Mouse (Mus musculus) midbrain, embryonic 14.5 days (tissue): ENCODE results near the gene Safb. TPM values are rescaled to one million over a fixed set of nuclear protein-coding genes. Genes with fewer than 3 reads are reported as not detected.

Source experiments
- ATAC-seq: fragments of 200-750 bp; cut with Nextera tagmentation; 2 replicates; pipeline ENCODE4 v1.8.0; 2017; ENCODE audit warnings: moderate number of reproducible peaks, moderate library complexity; ENCODE audit not compliant: low FRiP score, low TSS enrichment
- DNase-seq: peaks from one replicate; pipeline ENCODE4 v3.0.0-alpha.2; 2015
- H3K27ac ChIP-seq: fragments of 300-500 bp; sonication (generic); replicated peaks from 2 replicates; pipeline ENCODE4 v1.5.1; 2014; ENCODE audit warnings: mild to moderate bottlenecking, low read depth, low read length, moderate library complexity
- H3K27me3 ChIP-seq: fragments of 300-500 bp; sonication (generic); 2 replicates; pipeline ENCODE4 v1.6.1; 2014; ENCODE audit warnings: low read length, control low read depth, mixed read lengths; ENCODE audit not compliant: control insufficient read depth, insufficient read depth
- H3K36me3 ChIP-seq: fragments of 300-500 bp; sonication (generic); 2 replicates; pipeline ENCODE4 v1.6.1; 2014; ENCODE audit warnings: low read length, control low read depth; ENCODE audit not compliant: control insufficient read depth, insufficient read depth
- H3K4me1 ChIP-seq: fragments of 300-500 bp; sonication (generic); 2 replicates; pipeline ENCODE4 v1.6.1; 2014; ENCODE audit warnings: mild to moderate bottlenecking, antibody characterized with exemption, low read length, control low read depth; ENCODE audit not compliant: control insufficient read depth, insufficient read depth
- H3K4me2 ChIP-seq: fragments of 300-500 bp; sonication (generic); 2 replicates; pipeline ENCODE4 v1.6.1; 2014; ENCODE audit warnings: mild to moderate bottlenecking, low read length, moderate library complexity
- H3K4me3 ChIP-seq: fragments of 300-500 bp; sonication (generic); replicated peaks from 2 replicates; pipeline ENCODE4 v1.5.1; 2014; ENCODE audit warnings: low read depth, low read length
- H3K9ac ChIP-seq: fragments of 300-500 bp; sonication (generic); replicated peaks from 2 replicates; pipeline ENCODE4 v1.6.1; 2014; ENCODE audit warnings: mild to moderate bottlenecking, low read length, moderate library complexity
- H3K9me3 ChIP-seq: fragments of 300-500 bp; sonication (generic); 2 replicates; pipeline ENCODE4 v1.6.1; 2016; ENCODE audit warnings: low read length, control low read depth, mixed read lengths; ENCODE audit not compliant: control insufficient read depth
- WGBS: fragments of 180-500 bp; shearing (Covaris S2); extraction: QIAGEN DNeasy Blood & Tissue Kit; methylation state at CpG from one replicate; pipeline ENCODE4 v1.1.7; 2014; 5-methylcytosine and 5-hydroxymethylcytosine counted together
- polyA plus RNA-seq: library from polyadenylated mRNA; unstranded; fragments of >200 nt; fragmentation: Nextera tagmentation; extraction: Ambion mirVana; gene quantifications from 2 replicates; pipeline ENCODE4 v1.2.1, GENCODE M21; 2014

The Safb gene
- polyA plus RNA-seq, 1 experiment from 2014 or later: 89.6 TPM

DNA sequence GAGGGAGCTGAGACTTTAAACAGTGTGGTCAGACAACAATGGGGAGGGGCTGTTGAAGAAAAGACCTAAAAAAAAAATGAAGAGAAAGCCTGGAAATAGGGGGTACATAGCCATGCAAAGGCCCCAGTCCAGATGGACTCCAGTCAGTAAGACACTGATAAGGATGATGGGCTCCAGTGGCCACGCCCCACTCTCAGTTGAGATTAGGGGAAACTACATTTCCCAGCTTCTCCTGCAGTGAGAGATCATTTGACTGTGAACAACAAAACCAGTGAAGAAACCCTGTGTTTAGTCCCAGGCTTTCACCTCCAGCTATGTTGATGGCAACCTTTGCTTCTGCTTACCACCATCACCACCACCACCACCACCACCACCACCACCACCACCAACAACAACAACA lies 38.7 kb upstream of the Safb start:
- Histone ChIP-seq H3K27me3 (no peaks in the 10 kb centered on the region), H3K9ac (no peak overlapping the region), H3K4me2 (no peak overlapping the region), H3K36me3 (no peaks in the 10 kb centered on the region), H3K4me1 (peaks cover 28% of the 10 kb centered on the region), H3K4me3 (no peak overlapping the region), H3K9me3 (no peaks in the 10 kb centered on the region), H3K27ac (no peak overlapping the region)
- ATAC-seq (no peak), DNase-seq (no peak)
- 76% methylated on average over 1 of the region's 1 CpGs for WGBS

DNA sequence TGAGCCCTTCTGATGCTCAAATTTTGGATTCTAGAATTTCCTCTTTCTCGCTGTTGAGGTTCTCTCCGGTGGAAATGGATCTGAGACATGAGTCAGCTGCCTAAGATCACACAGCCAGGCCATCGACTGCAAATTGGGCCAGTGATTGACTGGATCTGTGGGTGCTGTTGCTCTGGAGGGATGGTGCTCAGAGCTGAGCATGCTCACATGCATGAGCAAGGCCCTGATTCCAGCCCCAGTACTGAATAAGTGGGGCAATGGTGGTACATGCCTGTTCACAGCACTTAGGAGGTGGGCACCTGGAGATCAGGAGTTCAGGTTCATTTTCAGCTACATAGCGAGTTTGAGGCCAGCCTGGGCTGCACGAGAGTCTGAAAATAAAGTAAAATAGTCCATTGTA lies 38.0 kb upstream of the Safb start:
- DNase-seq (no peak), ATAC-seq (no peak)
- no peaks in the 10 kb centered on the region for H3K9me3 ChIP-seq
- H3K27ac ChIP-seq: peak overlapping the region; percentile 60
- H3K4me3 ChIP-seq: no peak overlapping the region
- H3K9ac ChIP-seq: no peak overlapping the region; the same call in 1 of the 2 replicates
- 89% methylated on average over 5 of the region's 5 CpGs for WGBS
- H3K27me3 ChIP-seq: no peaks in the 10 kb centered on the region
- H3K4me1 ChIP-seq: peaks cover 34% of the 10 kb centered on the region
- H3K36me3 ChIP-seq: no peaks in the 10 kb centered on the region
- H3K4me2 ChIP-seq: no peak overlapping the region

DNA sequence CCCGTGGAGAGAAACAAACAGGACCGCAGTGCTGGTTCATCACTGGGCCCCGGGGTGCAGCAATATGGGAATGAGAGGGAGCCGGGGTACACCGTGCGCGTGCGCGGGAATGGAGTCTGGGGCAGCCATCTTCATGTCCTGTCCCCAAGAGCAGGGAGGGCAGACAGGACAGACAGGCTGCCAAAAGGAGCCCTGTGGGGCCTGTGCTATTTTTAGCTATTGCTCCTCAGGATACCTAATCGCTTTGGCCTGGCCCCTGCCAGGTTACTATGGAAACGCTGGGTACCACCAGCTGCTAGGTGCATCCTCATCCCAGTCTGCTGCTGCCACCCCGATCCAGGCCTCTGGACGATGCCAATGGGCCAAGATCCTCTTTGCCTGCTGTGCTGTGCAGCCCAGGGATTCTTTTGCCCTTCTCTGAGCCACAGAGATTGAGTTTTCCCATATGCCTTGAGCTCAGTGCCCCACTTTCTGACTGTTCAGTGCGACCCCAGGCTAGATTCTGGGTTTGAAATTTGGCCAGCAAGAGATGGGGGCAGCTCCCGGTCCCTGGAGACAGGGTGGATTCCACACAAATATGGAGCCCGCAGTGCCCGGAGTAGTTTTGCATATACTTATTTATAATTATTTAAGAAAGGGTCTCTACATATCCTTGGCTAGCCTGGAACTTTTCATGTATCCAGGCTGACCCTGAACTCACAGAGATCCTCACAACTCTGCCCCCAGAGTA lies 37.3 kb upstream of the Safb start:
- WGBS: 46% methylated on average over 17 of the region's 17 CpGs
- no peaks in the 10 kb centered on the region for H3K36me3 ChIP-seq
- no peak overlapping the region; the same call in 1 of the 2 replicates for H3K9ac ChIP-seq
- peak overlapping the region; percentile 60 for H3K27ac ChIP-seq
- DNase-seq (peak; percentile 72), ATAC-seq (peak; percentile 14; the same call in 1 of the 2 replicates)
- no peak overlapping the region for H3K4me2 ChIP-seq
- H3K4me3 ChIP-seq: no peak overlapping the region
- peaks cover 40% of the 10 kb centered on the region for H3K4me1 ChIP-seq
- no peaks in the 10 kb centered on the region for H3K9me3 ChIP-seq
- H3K27me3 ChIP-seq: no peaks in the 10 kb centered on the region

DNA sequence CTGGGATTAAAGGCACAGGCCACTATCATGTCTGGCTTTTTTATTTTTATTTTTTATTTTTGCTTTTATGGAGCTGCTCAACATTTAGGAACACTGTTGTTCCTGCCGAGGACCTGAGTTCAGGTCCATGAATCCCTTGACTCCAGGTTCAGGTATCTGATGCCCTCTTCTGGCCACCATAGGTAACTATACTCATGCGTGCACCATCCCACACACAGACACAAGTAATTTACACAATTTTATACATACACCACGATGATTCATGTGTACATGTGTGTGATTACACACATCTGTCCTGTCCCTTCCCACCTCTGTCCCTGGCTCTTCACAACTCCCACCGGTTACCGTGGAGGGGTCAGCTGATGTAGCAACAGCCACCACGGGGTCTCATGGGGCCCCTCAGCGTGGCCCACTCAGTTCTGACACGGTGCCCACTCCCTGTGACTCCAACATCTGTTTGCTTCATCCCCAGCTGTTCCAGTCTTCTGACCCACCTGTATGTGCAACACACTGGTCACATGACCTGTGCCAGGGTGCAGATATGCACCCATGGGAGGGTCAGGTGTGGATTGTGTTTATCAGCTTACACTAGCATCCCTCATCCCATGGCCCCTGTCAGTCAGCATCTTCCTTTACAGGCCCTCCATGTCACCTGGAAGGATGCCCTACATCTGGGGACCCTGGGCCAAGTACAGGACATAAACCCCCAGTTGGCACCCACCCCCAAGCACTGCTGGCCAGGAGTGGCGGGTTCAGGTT lies 36.6 kb upstream of the Safb start:
- ATAC-seq: no peak
- no peak overlapping the region for H3K4me2 ChIP-seq
- no peaks in the 10 kb centered on the region for H3K9me3 ChIP-seq
- H3K36me3 ChIP-seq: no peaks in the 10 kb centered on the region
- H3K9ac ChIP-seq: no peak overlapping the region
- H3K4me1 ChIP-seq: peaks cover 39% of the 10 kb centered on the region
- no peaks in the 10 kb centered on the region for H3K27me3 ChIP-seq
- DNase-seq: no peak
- no peak overlapping the region for H3K4me3 ChIP-seq
- WGBS: 63% methylated on average over 9 of the region's 9 CpGs
- H3K27ac ChIP-seq: 0 out of 2 replicates have a peak overlapping the region, but pooled peaks have one; percentile 26

DNA sequence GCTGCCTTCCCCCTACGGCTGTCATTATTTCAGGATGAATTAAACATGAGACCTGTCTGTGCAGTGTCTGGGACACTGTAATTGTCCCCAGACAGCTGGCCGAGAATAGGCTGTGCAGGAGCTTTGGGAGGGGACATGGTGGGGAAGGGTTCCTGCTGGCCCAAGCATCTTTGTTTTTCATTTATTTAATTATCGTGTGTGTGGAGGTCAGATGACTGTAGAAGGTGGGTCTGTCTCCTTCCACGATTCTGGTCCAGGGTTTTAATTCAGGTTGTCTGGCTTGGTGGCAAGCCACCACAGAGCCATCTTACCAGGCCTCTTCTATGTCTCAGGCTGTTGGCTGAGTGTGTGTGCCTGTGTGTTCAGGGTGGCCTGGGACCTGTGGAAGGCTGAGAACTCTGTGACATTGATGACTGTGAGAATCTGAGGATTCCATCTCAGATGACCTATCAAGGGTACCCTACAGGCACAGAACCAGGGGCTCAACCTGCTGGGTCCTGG lies 36.0 kb upstream of the Safb start:
- Histone ChIP-seq H3K36me3 (no peaks in the 10 kb centered on the region), H3K9ac (no peak overlapping the region), H3K4me1 (peaks cover 37% of the 10 kb centered on the region), H3K4me2 (no peak overlapping the region), H3K9me3 (no peaks in the 10 kb centered on the region), H3K27me3 (no peaks in the 10 kb centered on the region), H3K4me3 (no peak overlapping the region), H3K27ac (peak overlapping the region; percentile 49; the same call in 1 of the 2 replicates)
- DNase-seq: no peak
- WGBS: 14% methylated on average over 4 of the region's 4 CpGs
- no peak for ATAC-seq

DNA sequence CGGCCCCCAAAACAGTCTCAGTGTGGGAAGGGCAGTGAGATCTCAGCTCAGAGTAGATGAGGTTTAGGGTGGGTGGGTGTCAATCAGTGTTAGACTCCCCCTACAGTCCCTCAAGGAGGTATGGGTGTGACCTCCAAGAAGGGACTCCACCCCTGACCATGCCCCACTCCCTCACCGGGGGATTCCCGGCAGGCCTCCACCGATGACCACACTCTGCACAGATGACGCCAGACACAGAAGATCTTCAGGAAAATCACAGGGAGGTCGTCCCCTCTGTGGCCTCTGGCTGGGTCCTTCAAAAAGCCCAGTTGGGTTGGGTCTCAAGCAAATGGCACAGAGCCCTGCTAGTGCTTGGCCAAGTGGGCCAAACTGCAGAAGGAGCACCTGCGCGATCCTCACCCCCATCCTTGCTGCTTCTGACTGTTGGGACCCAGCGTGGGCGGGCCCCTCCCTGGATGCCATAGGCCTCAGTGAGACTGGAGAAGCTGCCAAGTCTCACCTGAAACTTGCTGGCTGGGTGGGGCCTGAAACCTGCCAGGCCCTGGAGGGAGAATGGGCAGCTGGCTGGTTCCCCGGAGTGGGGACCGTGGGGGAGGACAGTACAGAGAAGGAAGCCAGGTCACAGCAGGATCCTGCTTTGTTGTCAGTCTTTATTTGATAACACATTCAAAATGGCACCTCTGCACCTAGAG lies 33.7 kb upstream of the Safb start:
- no peaks in the 10 kb centered on the region for H3K36me3 ChIP-seq
- no peak overlapping the region for H3K9ac ChIP-seq
- no peaks in the 10 kb centered on the region for H3K9me3 ChIP-seq
- peaks cover 37% of the 10 kb centered on the region for H3K4me1 ChIP-seq
- 82% methylated on average over 12 of the region's 12 CpGs for WGBS
- no peak overlapping the region for H3K4me2 ChIP-seq
- DNase-seq: no peak
- no peaks in the 10 kb centered on the region for H3K27me3 ChIP-seq
- peak overlapping the region; percentile 93 for H3K27ac ChIP-seq
- H3K4me3 ChIP-seq: no peak overlapping the region
- ATAC-seq: no peak

DNA sequence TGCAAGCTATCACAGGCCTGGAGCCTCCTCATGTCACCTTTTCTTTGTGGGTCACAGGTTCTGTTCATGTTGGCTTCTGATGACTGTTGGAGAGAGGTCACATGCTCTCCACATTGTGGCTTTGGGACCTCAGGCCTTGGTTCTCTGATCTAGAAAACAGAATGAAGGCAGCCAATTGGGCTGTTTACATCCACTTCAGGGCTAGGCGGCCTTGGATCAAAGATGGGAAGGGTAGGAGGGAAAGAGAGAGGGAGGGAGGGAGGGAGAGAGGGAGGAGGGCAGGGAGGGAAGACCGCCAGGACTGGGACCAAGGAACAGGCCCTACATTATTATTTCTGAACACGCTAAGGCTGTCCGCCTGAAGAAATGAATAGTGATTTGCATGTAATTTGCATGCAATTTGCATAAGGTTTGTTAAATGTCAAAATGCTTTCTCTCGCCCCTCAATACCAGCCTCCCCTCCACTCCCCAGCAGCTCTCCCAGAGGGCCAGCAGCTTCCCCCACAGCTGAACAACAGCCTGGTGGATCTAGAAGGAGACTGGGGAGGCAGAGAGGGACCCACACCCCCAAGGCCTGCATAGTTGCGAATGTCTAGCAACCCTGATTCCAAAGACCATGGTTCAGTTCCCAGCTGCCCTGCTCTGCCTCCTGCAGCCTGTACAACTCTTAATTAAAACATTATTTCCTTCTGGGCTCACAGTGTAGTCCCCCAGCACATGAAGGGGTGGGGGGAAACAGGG lies 32.6 kb upstream of the Safb start:
- 19% methylated on average over 6 of the region's 6 CpGs for WGBS
- Histone ChIP-seq H3K9me3 (no peaks in the 10 kb centered on the region), H3K36me3 (no peaks in the 10 kb centered on the region), H3K4me2 (no peak overlapping the region), H3K27me3 (no peaks in the 10 kb centered on the region), H3K4me1 (peaks cover 32% of the 10 kb centered on the region), H3K27ac (peak overlapping the region; percentile 93), H3K4me3 (no peak overlapping the region), H3K9ac (0 out of 2 replicates have a peak overlapping the region, but pooled peaks have one; percentile 6)
- peak; percentile 83 for ATAC-seq
- peak; percentile 81 for DNase-seq

DNA sequence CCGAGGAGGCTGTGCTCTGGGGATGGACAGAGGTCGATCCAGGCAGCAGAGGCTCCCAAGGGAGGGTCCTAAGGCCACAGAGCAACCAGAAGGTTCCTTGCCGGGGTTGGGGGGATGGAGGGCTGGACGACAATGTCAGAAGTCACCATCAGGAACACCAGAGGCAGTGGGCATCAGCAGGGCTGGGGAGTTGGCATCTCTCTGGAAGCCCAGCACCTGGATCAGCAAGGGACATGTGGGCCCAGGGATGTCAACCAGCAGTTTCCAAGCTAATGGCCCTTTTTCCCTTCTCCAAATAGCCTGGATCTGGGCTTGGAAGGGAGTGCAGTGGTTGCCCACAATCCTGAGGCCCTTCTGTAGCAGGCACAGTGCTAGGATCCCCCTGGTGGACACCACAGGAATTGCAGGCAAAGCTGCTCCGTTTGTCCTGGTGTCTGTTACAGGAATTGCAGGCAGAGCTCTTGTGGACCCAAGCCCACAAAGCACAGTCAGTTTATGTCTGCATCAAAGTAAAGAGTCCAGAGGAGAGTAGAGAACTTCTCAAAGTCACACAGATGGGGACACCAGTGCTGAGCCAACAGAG lies 31.8 kb upstream of the Safb start:
- Histone ChIP-seq H3K27ac (peak overlapping the region; percentile 93), H3K4me3 (no peak overlapping the region), H3K4me2 (no peak overlapping the region), H3K9me3 (no peaks in the 10 kb centered on the region), H3K9ac (no peak overlapping the region), H3K27me3 (no peaks in the 10 kb centered on the region), H3K36me3 (no peaks in the 10 kb centered on the region), H3K4me1 (peaks cover 25% of the 10 kb centered on the region)
- WGBS: 56% methylated on average over 5 of the region's 5 CpGs
- ATAC-seq: peak; percentile 15; the same call in 1 of the 2 replicates
- DNase-seq: peak; percentile 83
